Mouse (Mus musculus): Measurements from ENCODE around the gene Mipep. TPM values are rescaled to one million over a fixed set of nuclear protein-coding genes. Genes with fewer than 3 reads are reported as not detected.
A peak's percentile ranks its signal among the peaks of the same experiment; 100 is the strongest.

Mipep gene
- polyA plus RNA-seq, 1 experiment = 18.6 TPM

GRCm38 (mm10) chr14:60797596-60797995, 13.2 kb downstream of the Mipep start:
- no peak for DNase-seq
- Histone ChIP-seq H3K27me3 (replicated peaks; ENCODE audit: control insufficient read depth, insufficient read depth, low read length) (no peaks in the 10 kb centered on the region), H3K4me1 (ENCODE audit: control insufficient read depth, insufficient read depth, low read length) (no peaks in the 10 kb centered on the region), H3K27ac (ENCODE audit: insufficient read depth, low read depth, low read length) (no peak overlapping the region), H3K36me3 (ENCODE audit: control insufficient read depth, insufficient read depth, low read length) (no peaks in the 10 kb centered on the region; the same call in 1 of the 2 replicates), H3K4me3 (ENCODE audit: insufficient read depth, low read depth, low read length) (no peak overlapping the region)
- no peak for TF ChIP-seq CTCF (conservative IDR thresholded peaks at IDR 0.05; ENCODE audit: insufficient read depth, insufficient read length, low read depth, low read length)
- TF ChIP-seq POLR2A (IDR thresholded peaks at IDR 0.05; ENCODE audit: low read depth, low read length) = no peak
- 95% methylated on average over 5 of the region's 5 CpGs for WGBS

- no peak overlapping the region for H3K4me3 ChIP-seq (ENCODE audit: insufficient read depth, low read depth, low read length)
- TF ChIP-seq POLR2A (IDR thresholded peaks at IDR 0.05; ENCODE audit: low read depth, low read length) (no peak), CTCF (conservative IDR thresholded peaks at IDR 0.05; ENCODE audit: insufficient read depth, insufficient read length, low read depth, low read length) (no peak)
- WGBS = 93% methylated on average over 4 of the region's 4 CpGs
Measured at GRCm38 (mm10) chr14:60798721-60799120, 14.3 kb downstream of the Mipep start.

GRCm38 (mm10) chr14:60799762-60800728, 15.7 kb downstream of the Mipep start:
- DNase-seq = peak; percentile 42
- Histone ChIP-seq H3K27ac (ENCODE audit: insufficient read depth, low read depth, low read length) (no peak overlapping the region), H3K4me3 (ENCODE audit: insufficient read depth, low read depth, low read length) (no peak overlapping the region), H3K36me3 (ENCODE audit: control insufficient read depth, insufficient read depth, low read length) (no peaks in the 10 kb centered on the region; the same call in 1 of the 2 replicates), H3K4me1 (ENCODE audit: control insufficient read depth, insufficient read depth, low read length) (no peaks in the 10 kb centered on the region), H3K27me3 (replicated peaks; ENCODE audit: control insufficient read depth, insufficient read depth, low read length) (no peaks in the 10 kb centered on the region)
- TF ChIP-seq CTCF (conservative IDR thresholded peaks at IDR 0.05; ENCODE audit: insufficient read depth, insufficient read length, low read depth, low read length) = no peak
- no peak for TF ChIP-seq POLR2A (IDR thresholded peaks at IDR 0.05; ENCODE audit: low read depth, low read length)
- 49% methylated on average over 9 of the region's 9 CpGs for WGBS

More at GRCm38 (mm10) chr14:60798721-60799120, 14.3 kb downstream of the Mipep start:
- no peaks in the 10 kb centered on the region for H3K27me3 ChIP-seq (replicated peaks; ENCODE audit: control insufficient read depth, insufficient read depth, low read length)
- DNase-seq = no peak
- H3K27ac ChIP-seq (ENCODE audit: insufficient read depth, low read depth, low read length) = no peak overlapping the region
- no peaks in the 10 kb centered on the region; the same call in 1 of the 2 replicates for H3K36me3 ChIP-seq (ENCODE audit: control insufficient read depth, insufficient read depth, low read length)
- no peaks in the 10 kb centered on the region for H3K4me1 ChIP-seq (ENCODE audit: control insufficient read depth, insufficient read depth, low read length)

- DNase-seq = no peak
- WGBS = 92% methylated on average over 13 of the region's 13 CpGs
- TF ChIP-seq CTCF (conservative IDR thresholded peaks at IDR 0.05; ENCODE audit: insufficient read depth, insufficient read length, low read depth, low read length) = no peak
- no peak for TF ChIP-seq POLR2A (IDR thresholded peaks at IDR 0.05; ENCODE audit: low read depth, low read length)
- no peaks in the 10 kb centered on the region for H3K27me3 ChIP-seq (replicated peaks; ENCODE audit: control insufficient read depth, insufficient read depth, low read length)
- H3K4me3 ChIP-seq (ENCODE audit: insufficient read depth, low read depth, low read length) = no peak overlapping the region
- H3K4me1 ChIP-seq (ENCODE audit: control insufficient read depth, insufficient read depth, low read length) = no peaks in the 10 kb centered on the region
- no peak overlapping the region for H3K27ac ChIP-seq (ENCODE audit: insufficient read depth, low read depth, low read length)
- no peaks in the 10 kb centered on the region for H3K36me3 ChIP-seq (ENCODE audit: control insufficient read depth, insufficient read depth, low read length)
Measured at GRCm38 (mm10) chr14:60802026-60802425, 17.7 kb downstream of the Mipep start.

- 87% methylated on average over 9 of the region's 9 CpGs for WGBS
- H3K36me3 ChIP-seq (ENCODE audit: control insufficient read depth, insufficient read depth, low read length) = no peaks in the 10 kb centered on the region
- H3K4me1 ChIP-seq (ENCODE audit: control insufficient read depth, insufficient read depth, low read length) = no peaks in the 10 kb centered on the region
- no peaks in the 10 kb centered on the region for H3K27me3 ChIP-seq (replicated peaks; ENCODE audit: control insufficient read depth, insufficient read depth, low read length)
- H3K4me3 ChIP-seq (ENCODE audit: insufficient read depth, low read depth, low read length) = no peak overlapping the region
- DNase-seq = no peak
- no peak for TF ChIP-seq CTCF (conservative IDR thresholded peaks at IDR 0.05; ENCODE audit: insufficient read depth, insufficient read length, low read depth, low read length)
- TF ChIP-seq POLR2A (IDR thresholded peaks at IDR 0.05; ENCODE audit: low read depth, low read length) = no peak
- no peak overlapping the region for H3K27ac ChIP-seq (ENCODE audit: insufficient read depth, low read depth, low read length)
Measured at GRCm38 (mm10) chr14:60804978-60805377, 20.6 kb downstream of the Mipep start.

GRCm38 (mm10) chr14:60805871-60806270, 21.5 kb downstream of the Mipep start:
- TF ChIP-seq POLR2A (IDR thresholded peaks at IDR 0.05; ENCODE audit: low read depth, low read length) (no peak), CTCF (conservative IDR thresholded peaks at IDR 0.05; ENCODE audit: insufficient read depth, insufficient read length, low read depth, low read length) (no peak)
- 58% methylated on average over 1 of the region's 1 CpGs for WGBS
- Histone ChIP-seq H3K4me3 (ENCODE audit: insufficient read depth, low read depth, low read length) (no peak overlapping the region), H3K27ac (ENCODE audit: insufficient read depth, low read depth, low read length) (no peak overlapping the region), H3K4me1 (ENCODE audit: control insufficient read depth, insufficient read depth, low read length) (no peaks in the 10 kb centered on the region), H3K36me3 (ENCODE audit: control insufficient read depth, insufficient read depth, low read length) (no peaks in the 10 kb centered on the region), H3K27me3 (replicated peaks; ENCODE audit: control insufficient read depth, insufficient read depth, low read length) (no peaks in the 10 kb centered on the region)
- DNase-seq = no peak

- no peaks in the 10 kb centered on the region for H3K4me1 ChIP-seq (ENCODE audit: control insufficient read depth, insufficient read depth, low read length)
- TF ChIP-seq CTCF (conservative IDR thresholded peaks at IDR 0.05; ENCODE audit: insufficient read depth, insufficient read length, low read depth, low read length) (no peak), POLR2A (IDR thresholded peaks at IDR 0.05; ENCODE audit: low read depth, low read length) (no peak)
- no peak overlapping the region for H3K27ac ChIP-seq (ENCODE audit: insufficient read depth, low read depth, low read length)
- H3K27me3 ChIP-seq (replicated peaks; ENCODE audit: control insufficient read depth, insufficient read depth, low read length) = no peaks in the 10 kb centered on the region
- no peaks in the 10 kb centered on the region; the same call in 1 of the 2 replicates for H3K36me3 ChIP-seq (ENCODE audit: control insufficient read depth, insufficient read depth, low read length)
- H3K4me3 ChIP-seq (ENCODE audit: insufficient read depth, low read depth, low read length) = no peak overlapping the region
- no peak for DNase-seq
- 48% methylated on average over 11 of the region's 11 CpGs for WGBS
Measured at GRCm38 (mm10) chr14:60806891-60807344, 22.5 kb downstream of the Mipep start.

Measured in kidney, adult 2 months (tissue).